Mouse (Mus musculus) neural tube, embryonic 12.5 days (tissue): Measurements from ENCODE around the gene Tmc3. TPM values are rescaled to one million over a fixed set of nuclear protein-coding genes. Genes with fewer than 3 reads are reported as not detected.

Experiments used
- ATAC-seq: fragments of 200-750 bp; cut with Nextera tagmentation; 2 replicates; pipeline ENCODE4 v1.8.0; 2017; ENCODE audit warnings: low read depth, mild to moderate bottlenecking, moderate TSS enrichment, moderate library complexity; ENCODE audit not compliant: low FRiP score
- H3K27ac ChIP-seq: fragments of 300-500 bp; sonication (generic); 2 replicates; pipeline ENCODE4 v1.5.1; 2016
- H3K27me3 ChIP-seq: fragments of 300-500 bp; sonication (generic); replicated peaks from 2 replicates; pipeline ENCODE4 v1.6.1; 2016; ENCODE audit warnings: mild to moderate bottlenecking
- H3K36me3 ChIP-seq: fragments of 300-500 bp; sonication (generic); 2 replicates; pipeline ENCODE4 v1.6.1; 2016; ENCODE audit warnings: mild to moderate bottlenecking
- H3K4me1 ChIP-seq: fragments of 300-500 bp; sonication (generic); 2 replicates; pipeline ENCODE4 v1.6.1; 2016
- H3K4me2 ChIP-seq: fragments of 300-500 bp; sonication (generic); replicated peaks from 2 replicates; pipeline ENCODE4 v1.6.1; 2016; ENCODE audit warnings: mild to moderate bottlenecking
- H3K4me3 ChIP-seq: fragments of 300-500 bp; sonication (generic); 2 replicates; pipeline ENCODE4 v1.5.1; 2016
- H3K9ac ChIP-seq: fragments of 300-500 bp; sonication (generic); 2 replicates; pipeline ENCODE4 v1.6.1; 2016; ENCODE audit warnings: mild to moderate bottlenecking
- H3K9me3 ChIP-seq: fragments of 300-500 bp; sonication (generic); 2 replicates; pipeline ENCODE4 v1.6.1; 2016; ENCODE audit warnings: mild to moderate bottlenecking
- WGBS: fragments of 180-500 bp; shearing (Covaris S2); methylation state at CpG from one replicate; pipeline ENCODE4 v1.1.7; 2016; 5-methylcytosine and 5-hydroxymethylcytosine counted together
- polyA plus RNA-seq: library from polyadenylated mRNA; unstranded; fragments of >200 nt; fragmentation: Nextera tagmentation; extraction: Ambion mirVana; gene quantifications from 2 replicates; pipeline ENCODE4 v1.2.1, GENCODE M21; 2016

The Tmc3 gene
- polyA plus RNA-seq, 1 experiment from 2014 or later, result 0.10 TPM

GRCm38 (mm10) chr7:83644761-83645160 is 60.0 kb downstream of the Tmc3 start:
- ATAC-seq, result no peak
- H3K9me3 ChIP-seq, result no peaks in the 10 kb centered on the region
- 0 out of 2 replicates have a peak, but pooled peaks cover 4% of the 10 kb centered on the region for H3K4me1 ChIP-seq
- H3K36me3 ChIP-seq, result no peaks in the 10 kb centered on the region
- WGBS, result 90% methylated on average over 2 of the region's 2 CpGs
- H3K27me3 ChIP-seq, result no peaks in the 10 kb centered on the region
- no peak overlapping the region for H3K4me3 ChIP-seq
- H3K9ac ChIP-seq, result no peak overlapping the region
- no peak overlapping the region for H3K4me2 ChIP-seq
- no peak overlapping the region for H3K27ac ChIP-seq

- Histone ChIP-seq H3K4me1 (0 out of 2 replicates have a peak, but pooled peaks cover 4% of the 10 kb centered on the region), H3K9me3 (no peaks in the 10 kb centered on the region)
Measured at GRCm38 (mm10) chr7:83645476-83645875, 60.7 kb downstream of the Tmc3 start.

GRCm38 (mm10) chr7:83648807-83649206 is 64.1 kb downstream of the Tmc3 start:
- Histone ChIP-seq H3K4me2 (no peak overlapping the region), H3K9ac (no peak overlapping the region), H3K27me3 (no peaks in the 10 kb centered on the region), H3K36me3 (no peaks in the 10 kb centered on the region), H3K27ac (no peak overlapping the region), H3K9me3 (no peaks in the 10 kb centered on the region), H3K4me3 (no peak overlapping the region), H3K4me1 (no peaks in the 10 kb centered on the region)
- no peak for ATAC-seq
- 88% methylated on average over 7 of the region's 7 CpGs for WGBS

More at GRCm38 (mm10) chr7:83645476-83645875, 60.7 kb downstream of the Tmc3 start:
- Histone ChIP-seq H3K27me3 (no peaks in the 10 kb centered on the region), H3K36me3 (no peaks in the 10 kb centered on the region), H3K9ac (no peak overlapping the region), H3K4me3 (no peak overlapping the region), H3K27ac (no peak overlapping the region), H3K4me2 (no peak overlapping the region)
- 87% methylated on average over 5 of the region's 5 CpGs for WGBS
- no peak for ATAC-seq

- H3K4me1 ChIP-seq, result no peaks in the 10 kb centered on the region
- 93% methylated on average over 5 of the region's 5 CpGs for WGBS
- ATAC-seq, result no peak
Measured at GRCm38 (mm10) chr7:83650638-83651037, 65.9 kb downstream of the Tmc3 start.

GRCm38 (mm10) chr7:83652498-83652897 is 67.8 kb downstream of the Tmc3 start:
- no peak overlapping the region for H3K27ac ChIP-seq
- H3K9ac ChIP-seq, result no peak overlapping the region
- no peak overlapping the region for H3K4me3 ChIP-seq
- no peaks in the 10 kb centered on the region for H3K27me3 ChIP-seq
- no peaks in the 10 kb centered on the region for H3K9me3 ChIP-seq
- 83% methylated on average over 5 of the region's 5 CpGs for WGBS
- H3K4me1 ChIP-seq, result no peaks in the 10 kb centered on the region
- no peak overlapping the region for H3K4me2 ChIP-seq
- H3K36me3 ChIP-seq, result no peaks in the 10 kb centered on the region
- ATAC-seq, result no peak

More at GRCm38 (mm10) chr7:83650638-83651037, 65.9 kb downstream of the Tmc3 start:
- H3K27ac ChIP-seq, result no peak overlapping the region
- no peaks in the 10 kb centered on the region for H3K36me3 ChIP-seq
- no peak overlapping the region for H3K4me3 ChIP-seq
- H3K4me2 ChIP-seq, result no peak overlapping the region
- H3K9ac ChIP-seq, result no peak overlapping the region
- H3K9me3 ChIP-seq, result no peaks in the 10 kb centered on the region
- H3K27me3 ChIP-seq, result no peaks in the 10 kb centered on the region

GRCm38 (mm10) chr7:83653605-83654051 is 68.9 kb downstream of the Tmc3 start:
- 90% methylated on average over 2 of the region's 2 CpGs for WGBS
- Histone ChIP-seq H3K27ac (no peak overlapping the region), H3K9ac (no peak overlapping the region), H3K9me3 (no peaks in the 10 kb centered on the region), H3K36me3 (no peaks in the 10 kb centered on the region), H3K27me3 (no peaks in the 10 kb centered on the region), H3K4me2 (no peak overlapping the region), H3K4me3 (no peak overlapping the region), H3K4me1 (no peaks in the 10 kb centered on the region)
- ATAC-seq, result no peak

- no peak for ATAC-seq
- Histone ChIP-seq H3K4me2 (no peak overlapping the region), H3K9me3 (no peaks in the 10 kb centered on the region), H3K4me1 (no peaks in the 10 kb centered on the region), H3K4me3 (no peak overlapping the region), H3K9ac (no peak overlapping the region), H3K27ac (no peak overlapping the region), H3K27me3 (no peaks in the 10 kb centered on the region), H3K36me3 (no peaks in the 10 kb centered on the region)
- WGBS, result 82% methylated on average over 2 of the region's 2 CpGs
Measured at GRCm38 (mm10) chr7:83654196-83654595, 69.5 kb downstream of the Tmc3 start.

GRCm38 (mm10) chr7:83654938-83655630 is 70.4 kb downstream of the Tmc3 start:
- no peaks in the 10 kb centered on the region for H3K9me3 ChIP-seq
- no peaks in the 10 kb centered on the region for H3K4me1 ChIP-seq
- WGBS, result 63% methylated on average over 5 of the region's 5 CpGs
- no peak overlapping the region for H3K9ac ChIP-seq
- no peak for ATAC-seq
- H3K4me2 ChIP-seq, result no peak overlapping the region
- H3K36me3 ChIP-seq, result no peaks in the 10 kb centered on the region
- no peak overlapping the region for H3K4me3 ChIP-seq
- no peak overlapping the region for H3K27ac ChIP-seq
- no peaks in the 10 kb centered on the region for H3K27me3 ChIP-seq

GRCm38 (mm10) chr7:83658716-83659115 is 74.0 kb downstream of the Tmc3 start:
- Histone ChIP-seq H3K27me3 (no peaks in the 10 kb centered on the region), H3K27ac (no peak overlapping the region), H3K9ac (no peak overlapping the region), H3K4me1 (no peaks in the 10 kb centered on the region), H3K9me3 (no peaks in the 10 kb centered on the region), H3K4me2 (no peak overlapping the region), H3K4me3 (no peak overlapping the region), H3K36me3 (no peaks in the 10 kb centered on the region)
- WGBS, result 66% methylated on average over 1 of the region's 1 CpGs
- ATAC-seq, result no peak

- H3K9ac ChIP-seq, result no peak overlapping the region
- no peaks in the 10 kb centered on the region for H3K4me1 ChIP-seq
- H3K27me3 ChIP-seq, result no peaks in the 10 kb centered on the region
- H3K9me3 ChIP-seq, result no peaks in the 10 kb centered on the region
- 89% methylated on average over 9 of the region's 9 CpGs for WGBS
- no peak overlapping the region for H3K27ac ChIP-seq
- H3K4me3 ChIP-seq, result no peak overlapping the region
- no peak overlapping the region for H3K4me2 ChIP-seq
- no peaks in the 10 kb centered on the region for H3K36me3 ChIP-seq
- no peak for ATAC-seq
Measured at GRCm38 (mm10) chr7:83659159-83660065, 74.7 kb downstream of the Tmc3 start.

GRCm38 (mm10) chr7:83660273-83660691 is 75.6 kb downstream of the Tmc3 start:
- no peak for ATAC-seq
- Histone ChIP-seq H3K4me2 (no peak overlapping the region), H3K36me3 (no peaks in the 10 kb centered on the region), H3K4me3 (no peak overlapping the region), H3K9me3 (no peaks in the 10 kb centered on the region), H3K9ac (no peak overlapping the region), H3K27ac (no peak overlapping the region), H3K4me1 (no peaks in the 10 kb centered on the region), H3K27me3 (no peaks in the 10 kb centered on the region)
- 94% methylated on average over 11 of the region's 11 CpGs for WGBS

- WGBS, result 91% methylated on average over 10 of the region's 10 CpGs
- ATAC-seq, result no peak
Measured at GRCm38 (mm10) chr7:83661031-83661430, 76.3 kb downstream of the Tmc3 start.

More at GRCm38 (mm10) chr7:83661031-83661430, 76.3 kb downstream of the Tmc3 start:
- Histone ChIP-seq H3K4me1 (no peaks in the 10 kb centered on the region), H3K9me3 (no peaks in the 10 kb centered on the region), H3K27me3 (no peaks in the 10 kb centered on the region), H3K4me3 (no peak overlapping the region), H3K4me2 (no peak overlapping the region), H3K9ac (no peak overlapping the region), H3K27ac (no peak overlapping the region), H3K36me3 (no peaks in the 10 kb centered on the region)
